Mouse (Mus musculus) cortical plate, adult 2 months (tissue): ENCODE data around the gene Kcnk13.

Source experiments
- CTCF ChIP-seq: fragments of 200-500 bp; IDR thresholded peaks from 2 replicates; pipeline ENCODE4 v1.5.1; 2011; ENCODE audit warnings: mild to moderate bottlenecking, control low read depth, low read length; ENCODE audit not compliant: insufficient read depth; ENCODE audit errors: extremely low read depth
- POLR2A ChIP-seq: fragments of 200-500 bp; IDR thresholded peaks from 2 replicates; pipeline ENCODE4 v1.6.1; 2011; ENCODE audit warnings: mild to moderate bottlenecking, low read length, control low read depth; ENCODE audit not compliant: insufficient read depth; ENCODE audit errors: extremely low read depth

DNA sequence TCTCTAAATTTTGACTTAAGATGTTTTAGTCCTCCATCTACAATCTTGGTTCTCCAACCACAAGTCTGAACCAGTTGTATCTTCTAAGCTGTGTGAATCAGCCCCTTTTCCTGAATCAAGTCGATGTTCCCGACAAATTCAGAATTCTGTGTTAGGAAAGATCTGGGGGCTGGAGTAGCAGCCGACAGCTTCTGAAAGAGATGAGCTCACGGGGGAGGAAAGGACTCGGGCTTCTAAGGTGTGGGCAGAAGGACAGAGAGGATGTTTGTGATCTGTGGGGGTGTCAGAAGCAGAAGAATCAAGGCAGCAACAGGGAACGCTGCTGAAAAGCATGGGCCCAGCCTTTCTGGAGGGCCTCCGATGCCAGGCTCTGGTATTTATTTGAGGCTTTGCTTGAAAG lies 36.0 kb upstream of the Kcnk13 start:
- TF ChIP-seq POLR2A (no peak), CTCF (no peak)
